Mouse (Mus musculus): ENCODE data around the gene Zc3h7b. TPM values are rescaled to one million over a fixed set of nuclear protein-coding genes. Genes with fewer than 3 reads are reported as not detected.

Zc3h7b gene
- polyA plus RNA-seq, 1 experiment from 2014 or later = 63.8 TPM

- peaks cover 23% of the 10 kb centered on the region for H3K4me1 ChIP-seq (ENCODE audit: control insufficient read depth, insufficient read depth, low read length)
- peaks cover 9% of the 10 kb centered on the region for H3K36me3 ChIP-seq (ENCODE audit: control insufficient read depth, insufficient read depth, low read length)
- H3K9me3 ChIP-seq (ENCODE audit: control insufficient read depth, low read length) = no peaks in the 10 kb centered on the region
- under 1% methylated on average over 83 of the region's 89 CpGs for WGBS
- DNase-seq (peak; percentile 99), ATAC-seq (ENCODE audit: low FRiP score, low TSS enrichment) (peak; percentile 99)
- H3K27me3 ChIP-seq (ENCODE audit: control insufficient read depth, insufficient read depth, low read length) = no peaks in the 10 kb centered on the region
- peak overlapping the region; percentile 75 for H3K4me3 ChIP-seq (replicated peaks; ENCODE audit: low read depth, low read length)
- peak overlapping the region; percentile 84 for H3K27ac ChIP-seq (replicated peaks; ENCODE audit: low read depth, low read length)
- H3K4me2 ChIP-seq (ENCODE audit: low read length) = peak overlapping the region; percentile 82
- H3K9ac ChIP-seq (replicated peaks; ENCODE audit: low read length) = peak overlapping the region; percentile 69
These were observed 66.1 kb downstream of the Zc3h7b start for GRCm38 (mm10) chr15:81810671-81811598.

- WGBS = 1% methylated on average over 26 of the region's 26 CpGs
- Histone ChIP-seq H3K27ac (replicated peaks; ENCODE audit: low read depth, low read length) (peak overlapping the region; percentile 84), H3K36me3 (ENCODE audit: control insufficient read depth, insufficient read depth, low read length) (peaks cover 16% of the 10 kb centered on the region), H3K27me3 (ENCODE audit: control insufficient read depth, insufficient read depth, low read length) (no peaks in the 10 kb centered on the region), H3K4me2 (ENCODE audit: low read length) (peak overlapping the region; percentile 82), H3K4me1 (ENCODE audit: control insufficient read depth, insufficient read depth, low read length) (peaks cover 23% of the 10 kb centered on the region), H3K4me3 (replicated peaks; ENCODE audit: low read depth, low read length) (peak overlapping the region; percentile 75), H3K9ac (replicated peaks; ENCODE audit: low read length) (peak overlapping the region; percentile 69), H3K9me3 (ENCODE audit: control insufficient read depth, low read length) (no peaks in the 10 kb centered on the region)
- DNase-seq (no peak), ATAC-seq (ENCODE audit: low FRiP score, low TSS enrichment) (0 out of 2 replicates have a peak, but pooled peaks have one; percentile 0)
These were observed 66.7 kb downstream of the Zc3h7b start for GRCm38 (mm10) chr15:81811599-81811996.

GRCm38 (mm10) chr15:81812287-81812686, 67.4 kb downstream of the Zc3h7b start:
- H3K27ac ChIP-seq (replicated peaks; ENCODE audit: low read depth, low read length) = no peak overlapping the region
- ATAC-seq (ENCODE audit: low FRiP score, low TSS enrichment) = no peak
- 29% methylated on average over 3 of the region's 3 CpGs for WGBS

GRCm38 (mm10) chr15:81812696-81813631, 68.1 kb downstream of the Zc3h7b start:
- 81% methylated on average over 7 of the region's 7 CpGs for WGBS
- H3K36me3 ChIP-seq (ENCODE audit: control insufficient read depth, insufficient read depth, low read length) = peaks cover 30% of the 10 kb centered on the region
- no peak overlapping the region for H3K27ac ChIP-seq (replicated peaks; ENCODE audit: low read depth, low read length)
- DNase-seq (no peak), ATAC-seq (ENCODE audit: low FRiP score, low TSS enrichment) (no peak)
- H3K4me1 ChIP-seq (ENCODE audit: control insufficient read depth, insufficient read depth, low read length) = peaks cover 23% of the 10 kb centered on the region
- no peaks in the 10 kb centered on the region for H3K9me3 ChIP-seq (ENCODE audit: control insufficient read depth, low read length)
- H3K4me2 ChIP-seq (ENCODE audit: low read length) = peak overlapping the region; percentile 82
- H3K4me3 ChIP-seq (replicated peaks; ENCODE audit: low read depth, low read length) = peak overlapping the region; percentile 75
- no peaks in the 10 kb centered on the region for H3K27me3 ChIP-seq (ENCODE audit: control insufficient read depth, insufficient read depth, low read length)
- H3K9ac ChIP-seq (replicated peaks; ENCODE audit: low read length) = no peak overlapping the region; the same call in 1 of the 2 replicates

More at GRCm38 (mm10) chr15:81812287-81812686, 67.4 kb downstream of the Zc3h7b start:
- Histone ChIP-seq H3K4me1 (ENCODE audit: control insufficient read depth, insufficient read depth, low read length) (peaks cover 23% of the 10 kb centered on the region), H3K4me2 (ENCODE audit: low read length) (peak overlapping the region; percentile 82), H3K36me3 (ENCODE audit: control insufficient read depth, insufficient read depth, low read length) (peaks cover 23% of the 10 kb centered on the region), H3K9ac (replicated peaks; ENCODE audit: low read length) (peak overlapping the region; percentile 69), H3K4me3 (replicated peaks; ENCODE audit: low read depth, low read length) (peak overlapping the region; percentile 75), H3K27me3 (ENCODE audit: control insufficient read depth, insufficient read depth, low read length) (no peaks in the 10 kb centered on the region), H3K9me3 (ENCODE audit: control insufficient read depth, low read length) (no peaks in the 10 kb centered on the region)
- no peak for DNase-seq

- Histone ChIP-seq H3K9ac (replicated peaks; ENCODE audit: low read length) (no peak overlapping the region), H3K27me3 (ENCODE audit: control insufficient read depth, insufficient read depth, low read length) (no peaks in the 10 kb centered on the region), H3K9me3 (ENCODE audit: control insufficient read depth, low read length) (no peaks in the 10 kb centered on the region), H3K4me3 (replicated peaks; ENCODE audit: low read depth, low read length) (no peak overlapping the region), H3K4me1 (ENCODE audit: control insufficient read depth, insufficient read depth, low read length) (peaks cover 23% of the 10 kb centered on the region), H3K4me2 (ENCODE audit: low read length) (no peak overlapping the region), H3K36me3 (ENCODE audit: control insufficient read depth, insufficient read depth, low read length) (peaks cover 34% of the 10 kb centered on the region), H3K27ac (replicated peaks; ENCODE audit: low read depth, low read length) (no peak overlapping the region)
- no peak for ATAC-seq (ENCODE audit: low FRiP score, low TSS enrichment)
- WGBS = 65% methylated on average over 5 of the region's 5 CpGs
- DNase-seq = no peak
These were observed 69.3 kb downstream of the Zc3h7b start for GRCm38 (mm10) chr15:81813986-81814705.

GRCm38 (mm10) chr15:81814716-81815370, 70.0 kb downstream of the Zc3h7b start:
- no peak overlapping the region for H3K4me2 ChIP-seq (ENCODE audit: low read length)
- no peaks in the 10 kb centered on the region for H3K27me3 ChIP-seq (ENCODE audit: control insufficient read depth, insufficient read depth, low read length)
- DNase-seq (no peak), ATAC-seq (ENCODE audit: low FRiP score, low TSS enrichment) (no peak)
- H3K27ac ChIP-seq (replicated peaks; ENCODE audit: low read depth, low read length) = no peak overlapping the region
- H3K9me3 ChIP-seq (ENCODE audit: control insufficient read depth, low read length) = no peaks in the 10 kb centered on the region
- H3K9ac ChIP-seq (replicated peaks; ENCODE audit: low read length) = no peak overlapping the region
- 90% methylated on average over 12 of the region's 12 CpGs for WGBS
- H3K36me3 ChIP-seq (ENCODE audit: control insufficient read depth, insufficient read depth, low read length) = peaks cover 40% of the 10 kb centered on the region
- no peak overlapping the region for H3K4me3 ChIP-seq (replicated peaks; ENCODE audit: low read depth, low read length)
- H3K4me1 ChIP-seq (ENCODE audit: control insufficient read depth, insufficient read depth, low read length) = peaks cover 21% of the 10 kb centered on the region

- peaks cover 74% of the 10 kb centered on the region for H3K36me3 ChIP-seq (ENCODE audit: control insufficient read depth, insufficient read depth, low read length)
- no peak for DNase-seq
These were observed 73.5 kb downstream of the Zc3h7b start for GRCm38 (mm10) chr15:81818404-81818803.

More at GRCm38 (mm10) chr15:81818404-81818803, 73.5 kb downstream of the Zc3h7b start:
- Histone ChIP-seq H3K27ac (replicated peaks; ENCODE audit: low read depth, low read length) (no peak overlapping the region), H3K27me3 (ENCODE audit: control insufficient read depth, insufficient read depth, low read length) (no peaks in the 10 kb centered on the region), H3K9ac (replicated peaks; ENCODE audit: low read length) (no peak overlapping the region), H3K4me1 (ENCODE audit: control insufficient read depth, insufficient read depth, low read length) (no peaks in the 10 kb centered on the region), H3K9me3 (ENCODE audit: control insufficient read depth, low read length) (no peaks in the 10 kb centered on the region), H3K4me3 (replicated peaks; ENCODE audit: low read depth, low read length) (no peak overlapping the region), H3K4me2 (ENCODE audit: low read length) (no peak overlapping the region)
- 91% methylated on average over 3 of the region's 3 CpGs for WGBS
- ATAC-seq (ENCODE audit: low FRiP score, low TSS enrichment) = no peak

Data from midbrain, embryonic 14.5 days (tissue).